Mouse (Mus musculus) lung, adult 2 months (tissue): ENCODE data around the gene Chuk. TPM values are rescaled to one million over a fixed set of nuclear protein-coding genes. Genes with fewer than 3 reads are reported as not detected.

Source experiments
- DNase-seq: peaks from one replicate; pipeline ENCODE4 v3.0.0; 2022
- H3K4me1 ChIP-seq: fragments of 200-500 bp; 2 replicates; pipeline ENCODE4 v1.6.1; 2011; ENCODE audit warnings: low read length; ENCODE audit not compliant: control insufficient read depth, insufficient read depth
- H3K4me3 ChIP-seq: fragments of 200-500 bp; replicated peaks from 2 replicates; pipeline ENCODE3; 2011; ENCODE audit warnings: low read depth, mild to moderate bottlenecking, control low read depth, low read length; ENCODE audit errors: extremely low read depth
- CTCF ChIP-seq: fragments of 200-500 bp; IDR thresholded peaks from 2 replicates; pipeline ENCODE4 v1.5.1; 2011; ENCODE audit warnings: mild to moderate bottlenecking, low read length, control low read depth; ENCODE audit not compliant: insufficient read depth
- POLR2A ChIP-seq: fragments of 200-500 bp; IDR thresholded peaks from 2 replicates; pipeline ENCODE4 v1.6.1; 2011; ENCODE audit warnings: low read depth, mild to moderate bottlenecking, control low read depth, low read length, borderline replicate concordance; ENCODE audit errors: extremely low read depth
- WGBS: fragments of 180-500 bp; shearing (Covaris S2); methylation state at CpG from one replicate; pipeline ENCODE4 v1.1.7; 2018; 5-methylcytosine and 5-hydroxymethylcytosine counted together
- polyA plus RNA-seq: library from polyadenylated mRNA; depleted of rRNA; stranded (reverse); fragments of >200 nt; gene quantifications from 2 replicates; pipeline ENCODE4 v1.2.3, GENCODE M21; 2012

Chuk gene
- polyA plus RNA-seq, 1 experiment = 16.1 TPM

GRCm38 (mm10) chr19:44107661-44108521 lies 611 bp upstream of the Chuk start:
- H3K4me3 ChIP-seq = peak overlapping the region; percentile 64
- WGBS = 32% methylated on average over 22 of the region's 22 CpGs
- no peak for DNase-seq
- TF ChIP-seq CTCF = no peak
- TF ChIP-seq POLR2A = no peak
- H3K4me1 ChIP-seq = peaks cover 2% of the 10 kb centered on the region; the same call in 1 of the 2 replicates

- WGBS = 82% methylated on average over 1 of the region's 1 CpGs
- H3K4me3 ChIP-seq = no peak overlapping the region
- DNase-seq = no peak
- TF ChIP-seq CTCF = no peak
- TF ChIP-seq POLR2A = no peak
- H3K4me1 ChIP-seq = peaks cover 2% of the 10 kb centered on the region; the same call in 1 of the 2 replicates
These were observed 2.9 kb downstream of the Chuk start for GRCm38 (mm10) chr19:44104393-44104792.

DNA sequence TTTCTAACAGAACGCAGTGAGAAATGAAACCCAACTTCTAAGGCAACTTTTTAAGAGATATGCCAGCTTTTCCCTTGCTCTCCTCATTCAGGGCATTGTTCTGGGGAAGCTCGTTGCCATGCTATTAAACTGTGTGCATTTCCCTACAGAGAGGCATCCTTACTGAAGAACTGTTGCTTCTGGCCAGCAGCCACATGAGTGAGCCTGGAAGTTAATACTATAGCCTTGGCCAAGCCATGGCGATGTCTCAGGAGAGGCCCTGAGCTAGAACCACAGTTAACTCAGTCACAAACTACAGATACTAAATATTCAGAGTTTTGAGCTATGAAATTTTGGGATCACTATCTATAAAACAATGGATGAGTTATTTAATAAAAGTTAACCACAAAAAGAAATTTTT lies 4.3 kb downstream of the Chuk start:
- 72% methylated on average over 3 of the region's 3 CpGs for WGBS
- Histone ChIP-seq H3K4me1 (peaks cover 2% of the 10 kb centered on the region; the same call in 1 of the 2 replicates), H3K4me3 (no peak overlapping the region)
- TF ChIP-seq POLR2A = no peak
- TF ChIP-seq CTCF = no peak
- DNase-seq = no peak

DNA sequence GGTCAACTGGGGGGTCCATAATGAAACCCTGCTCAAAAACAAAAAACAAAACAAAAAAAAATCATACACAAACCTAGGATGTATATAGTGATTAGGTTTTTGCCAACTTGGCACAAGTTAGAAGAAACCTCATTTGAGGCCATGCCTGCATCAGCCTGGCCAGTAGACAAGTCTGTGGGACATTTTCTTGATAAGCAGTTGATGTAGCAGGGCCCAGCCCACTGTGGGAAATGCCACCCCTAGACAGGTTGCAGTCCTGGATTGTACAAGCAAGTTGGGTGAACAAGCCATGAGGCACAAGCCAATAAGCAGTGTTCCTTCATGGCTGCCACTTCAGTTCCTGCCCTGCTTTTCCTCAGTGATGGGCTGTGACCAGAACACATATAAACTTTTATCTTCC lies 6.4 kb downstream of the Chuk start:
- TF ChIP-seq CTCF = no peak
- no peak for TF ChIP-seq POLR2A
- no peaks in the 10 kb centered on the region; the same call in 1 of the 2 replicates for H3K4me1 ChIP-seq
- no peak for DNase-seq
- no peak overlapping the region for H3K4me3 ChIP-seq

- Histone ChIP-seq H3K4me1 (no peaks in the 10 kb centered on the region), H3K4me3 (no peak overlapping the region)
- TF ChIP-seq POLR2A (no peak), CTCF (no peak)
- DNase-seq = no peak
- 67% methylated on average over 3 of the region's 3 CpGs for WGBS
These were observed 21.0 kb downstream of the Chuk start for GRCm38 (mm10) chr19:44086278-44086677.

GRCm38 (mm10) chr19:44080920-44081319 lies 26.4 kb downstream of the Chuk start:
- H3K4me3 ChIP-seq = no peak overlapping the region
- no peak for TF ChIP-seq POLR2A
- WGBS = 82% methylated on average over 2 of the region's 2 CpGs

DNA sequence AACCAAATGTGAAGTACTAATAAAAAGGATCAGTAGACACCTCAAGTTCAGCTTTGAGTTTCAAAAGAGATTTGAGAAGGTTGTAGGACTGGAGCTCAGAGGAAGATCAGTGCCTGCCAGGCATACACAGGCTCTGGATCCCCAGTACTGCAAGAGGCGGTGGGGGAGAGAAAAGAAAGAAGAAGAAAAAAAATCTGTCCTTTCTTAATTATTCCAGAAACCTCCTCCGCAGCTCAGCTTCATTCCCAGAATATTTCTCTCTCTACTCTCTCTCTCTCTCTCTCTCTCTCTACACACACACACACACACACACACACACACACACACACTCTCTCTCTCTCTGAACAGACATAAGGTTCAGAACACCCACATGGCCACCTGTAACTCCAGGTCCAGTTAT lies 27.3 kb downstream of the Chuk start:
- Histone ChIP-seq H3K4me1 (no peaks in the 10 kb centered on the region), H3K4me3 (no peak overlapping the region)
- WGBS = 85% methylated on average over 2 of the region's 2 CpGs
- TF ChIP-seq CTCF = no peak
- TF ChIP-seq POLR2A = no peak
- DNase-seq = no peak

More at GRCm38 (mm10) chr19:44080920-44081319, 26.4 kb downstream of the Chuk start:
- no peak for DNase-seq
- H3K4me1 ChIP-seq = no peaks in the 10 kb centered on the region

- H3K4me1 ChIP-seq = no peaks in the 10 kb centered on the region
- no peak overlapping the region for H3K4me3 ChIP-seq
- WGBS = 83% methylated on average over 4 of the region's 4 CpGs
- TF ChIP-seq CTCF = no peak
- no peak for TF ChIP-seq POLR2A
- DNase-seq = no peak
These were observed 30.3 kb downstream of the Chuk start for GRCm38 (mm10) chr19:44077024-44077423.

DNA sequence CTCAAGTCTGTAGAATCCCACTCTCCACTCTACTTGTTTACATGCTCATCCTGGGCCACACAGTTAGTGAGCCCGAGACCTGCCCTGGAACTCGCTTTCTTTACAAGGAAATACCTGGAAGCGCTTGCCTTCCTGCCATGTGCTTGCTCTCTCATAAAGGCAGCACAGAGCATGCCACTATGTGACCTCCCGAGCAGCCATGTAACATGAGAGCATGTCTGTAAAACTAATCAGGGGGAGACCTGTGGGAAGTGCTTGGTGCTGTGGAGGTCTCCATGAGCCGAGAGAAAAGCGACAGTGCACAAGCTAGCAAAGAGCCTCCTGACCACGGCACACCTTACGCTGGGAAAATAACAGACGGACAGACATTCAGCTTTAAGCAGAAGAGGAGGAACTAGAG lies 30.8 kb downstream of the Chuk start:
- no peak for TF ChIP-seq POLR2A
- TF ChIP-seq CTCF = no peak
- 82% methylated on average over 9 of the region's 9 CpGs for WGBS
- DNase-seq = no peak
- no peak overlapping the region for H3K4me3 ChIP-seq
- H3K4me1 ChIP-seq = no peaks in the 10 kb centered on the region

- Histone ChIP-seq H3K4me1 (no peaks in the 10 kb centered on the region), H3K4me3 (no peak overlapping the region)
- TF ChIP-seq CTCF (no peak), POLR2A (no peak)
- DNase-seq = no peak
- 82% methylated on average over 11 of the region's 11 CpGs for WGBS
These were observed 32.3 kb downstream of the Chuk start for GRCm38 (mm10) chr19:44074986-44075385.
